Mouse (Mus musculus): ENCODE measurements around the gene Aacs. TPM values are rescaled to one million over a fixed set of nuclear protein-coding genes. Genes with fewer than 3 reads are reported as not detected.
"Not testable (repeated sequence)": the region's sequence is repeated elsewhere in the genome, so short reads cannot be mapped to it uniquely, and the experiment has no call there.

Aacs gene
- 1 to 10 TPM; 3.3 to 4.8 TPM for total RNA-seq (2021)
- long read RNA-seq, experiment 1, partial matches to known transcripts = 2 of 8 reads
- long read RNA-seq, experiment 1, other reads (novel, unspliced or antisense) = 5 of 8 reads
- long read RNA-seq, experiment 2, partial matches to known transcripts = 1 of 3 reads
- long read RNA-seq, experiment 2, other reads (novel, unspliced or antisense) = 0 of 3 reads

DNA sequence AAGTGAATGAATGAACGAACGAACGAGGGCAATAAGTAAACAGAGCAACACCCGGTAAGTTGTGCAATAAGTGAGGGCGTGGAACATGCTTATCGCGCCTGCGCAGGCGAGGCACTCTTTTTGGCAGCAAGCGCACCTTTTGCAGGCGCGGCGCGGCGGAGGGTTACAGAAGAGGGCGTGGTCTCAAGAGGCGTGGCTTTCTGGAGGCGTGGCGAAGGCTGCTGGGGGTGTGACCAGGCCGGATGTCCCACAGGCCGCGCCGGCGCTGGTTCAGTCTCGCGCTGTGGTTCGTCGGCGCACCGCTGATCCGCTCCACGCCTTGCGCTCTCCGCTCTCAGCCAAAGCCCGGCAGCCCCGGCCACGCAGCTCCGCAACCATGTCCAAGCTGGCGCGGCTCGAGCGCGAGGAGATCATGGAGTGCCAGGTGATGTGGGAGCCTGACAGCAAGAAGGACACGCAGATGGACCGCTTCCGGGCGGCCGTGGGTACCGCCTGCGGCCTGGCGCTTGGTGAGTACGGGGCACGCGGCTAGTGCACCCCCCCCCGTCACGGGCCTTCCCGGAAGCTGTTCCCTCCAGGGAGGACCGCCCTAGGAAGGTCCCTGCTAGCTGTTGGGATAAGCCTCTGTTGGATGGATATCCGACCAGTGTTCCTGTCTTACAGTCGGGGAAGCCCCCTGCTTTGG lies at the start of gene Aacs:
TSS of gene Aacs (plus strand) at position 214 of the 685 bp plus-strand sequence.
- DNase-seq = peak; percentile 96

DNA sequence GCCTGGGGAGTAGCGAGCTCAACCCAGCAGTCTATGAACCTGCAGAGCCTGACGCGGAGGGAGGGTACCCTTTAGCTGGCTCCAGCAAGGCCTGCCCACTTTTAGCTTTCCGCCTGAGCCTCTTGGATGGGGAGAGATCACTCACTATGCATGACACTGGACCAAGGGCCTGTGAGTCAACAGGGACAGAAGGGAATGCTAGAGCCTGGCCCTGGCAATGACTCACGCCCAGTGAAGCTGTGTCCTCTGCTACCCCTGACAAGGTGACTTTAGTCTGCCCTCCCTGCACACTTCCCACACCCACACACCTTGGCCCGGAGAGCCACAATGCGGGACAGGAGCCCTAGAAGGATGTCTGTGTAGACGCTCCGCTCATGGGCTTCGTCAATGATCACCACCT lies 49.3 kb upstream of the Aacs start:
- DNase-seq = no peak

DNA sequence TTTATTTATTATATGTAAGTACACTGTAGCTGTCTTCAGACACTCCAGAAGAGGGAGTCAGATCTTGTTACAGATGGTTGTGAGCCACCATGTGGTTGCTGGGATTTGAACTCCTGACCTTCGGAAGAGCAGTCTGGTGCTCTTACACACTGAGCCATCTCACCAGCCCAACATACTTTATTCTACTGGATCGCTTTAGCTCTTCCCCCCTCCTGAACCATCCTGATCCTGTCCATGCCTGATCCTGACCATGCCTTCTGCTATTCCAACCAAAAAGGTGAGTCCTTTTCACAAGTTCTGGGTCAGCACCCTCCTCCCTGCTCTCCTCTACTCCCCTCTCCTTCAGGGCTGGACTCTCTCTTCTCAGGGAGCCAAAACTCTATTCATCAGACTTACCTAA lies 43.3 kb upstream of the Aacs start:
- not testable (repeated sequence) for DNase-seq

GRCm38 (mm10) chr5:125433793-125434337 lies 41.7 kb upstream of the Aacs start, which contains the start of gene Dhx37:
TSS of gene Dhx37 (minus strand) at chr5:125434121.
- DNase-seq = peak; percentile 91

DNA sequence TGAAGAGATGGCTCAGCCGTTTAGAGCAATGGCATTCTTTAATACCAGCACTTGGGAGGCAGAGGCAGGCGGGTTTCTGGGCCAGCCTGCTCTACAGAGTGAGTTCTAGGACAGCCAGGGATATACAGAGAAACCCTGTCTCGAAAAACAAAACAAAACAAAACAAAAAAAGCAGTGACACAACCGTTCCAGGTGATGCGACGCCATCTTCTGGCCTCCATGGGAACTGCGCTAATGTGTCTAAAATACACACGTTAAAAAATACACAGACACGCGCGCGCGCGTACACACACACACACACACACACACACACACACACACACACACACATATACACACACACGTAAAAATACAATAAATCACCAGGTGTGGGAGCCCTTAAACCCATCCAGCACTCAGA lies 41.3 kb upstream of the Aacs start:
- not testable (repeated sequence) for DNase-seq

DNA sequence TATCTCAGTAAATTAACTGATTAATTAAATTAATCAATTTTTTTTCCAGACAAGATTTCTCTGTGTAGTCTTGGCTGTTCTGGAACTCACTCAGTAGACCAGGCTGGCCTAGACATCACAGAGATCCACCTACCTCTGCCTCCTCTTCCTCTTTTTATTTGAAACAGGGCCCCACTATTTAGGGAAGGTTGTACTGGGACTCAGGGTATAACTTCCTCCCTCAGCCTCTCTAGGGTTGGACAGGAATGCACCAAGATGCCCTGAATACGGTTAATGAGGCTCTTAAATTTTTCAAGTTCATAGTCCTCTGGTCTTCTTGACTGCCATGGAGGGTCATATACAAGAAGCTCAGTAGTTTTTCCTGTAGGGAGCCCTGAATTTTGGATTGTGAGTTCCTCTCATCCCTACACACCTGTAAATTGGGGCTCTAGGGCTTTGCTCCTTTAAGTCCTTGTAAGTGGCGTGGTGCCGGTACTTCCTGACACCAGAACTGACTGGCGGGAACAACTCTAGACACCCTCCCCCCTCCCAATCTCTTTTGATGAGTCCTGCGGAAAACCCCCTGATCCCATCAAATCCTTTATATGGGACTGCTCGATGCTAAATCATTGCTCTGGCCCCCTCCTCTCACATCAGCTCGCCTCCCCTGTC lies 34.9 kb upstream of the Aacs start:
- no peak for DNase-seq

DNA sequence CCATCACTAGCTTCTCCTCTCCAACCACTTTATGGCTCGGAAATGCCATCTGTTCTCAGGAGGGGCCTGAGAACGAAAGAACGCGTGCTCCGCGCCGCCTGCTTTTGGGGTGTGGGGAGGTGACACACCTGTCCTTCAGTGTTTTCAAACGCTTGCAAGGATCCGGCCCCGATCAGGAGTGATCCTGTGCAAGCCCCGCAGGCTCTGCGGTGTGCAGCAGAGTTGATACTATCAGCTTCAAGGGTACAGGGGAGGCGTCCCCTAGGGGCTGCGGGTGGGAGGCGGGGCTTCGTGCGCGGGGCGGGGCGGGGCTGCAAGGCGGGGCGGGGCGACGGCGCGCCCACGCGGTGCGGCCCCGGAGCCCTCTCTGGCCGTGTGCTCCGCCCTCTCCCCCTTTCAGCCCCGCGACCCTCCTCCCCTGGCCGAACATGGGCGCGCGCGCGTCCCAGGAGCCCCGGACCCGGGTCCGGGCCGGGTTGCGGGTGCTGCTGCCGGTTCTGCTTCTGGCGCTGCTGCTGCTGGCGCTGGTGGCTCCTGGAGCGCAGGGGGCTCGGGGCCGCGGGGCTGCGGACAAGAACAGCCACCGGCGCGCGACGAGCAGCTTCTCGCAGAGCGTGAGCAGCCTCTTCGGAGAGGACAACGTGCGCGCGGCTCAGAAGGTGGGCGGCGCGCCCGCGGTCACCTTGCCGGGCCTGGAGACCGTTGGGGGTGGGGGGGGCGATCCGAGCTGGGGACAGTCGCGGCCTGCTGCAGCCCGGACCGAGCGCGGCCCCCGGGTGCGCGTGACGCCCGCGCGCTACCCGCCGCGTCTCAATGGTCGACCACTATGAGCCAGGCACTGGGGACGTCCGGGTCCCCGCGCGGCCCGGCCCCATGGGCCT lies 34.1 kb upstream of the Aacs start, which contains the start of gene Bri3bp:
TSS of gene Bri3bp (plus strand) at position 335 of the 881 bp plus-strand sequence.
- peak; percentile 50 for DNase-seq

- DNase-seq = no peak
Observed at GRCm38 (mm10) chr5:125442136-125442995, 33.2 kb upstream of the Aacs start.

DNA sequence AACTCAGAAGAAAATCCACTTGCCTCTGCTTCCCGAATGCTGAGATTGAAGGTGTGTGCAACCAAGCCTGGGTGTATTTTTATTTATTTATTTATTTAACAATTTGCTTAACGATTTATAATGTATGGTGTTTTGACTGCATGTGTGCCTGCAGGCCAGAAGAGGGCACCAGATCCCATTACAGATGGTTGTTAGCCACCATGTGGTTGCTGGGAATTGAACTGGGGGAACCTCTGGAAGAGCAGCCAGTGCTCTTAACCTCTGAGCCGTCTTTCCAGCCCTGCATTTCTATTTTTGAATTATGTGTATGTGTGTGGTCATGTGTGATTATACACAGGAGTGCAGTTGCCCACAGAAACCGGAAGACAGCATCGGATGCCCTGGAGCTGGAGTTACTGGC lies 32.3 kb upstream of the Aacs start:
- DNase-seq = no peak

GRCm38 (mm10) chr5:125443915-125444314 lies 31.7 kb upstream of the Aacs start:
- no peak for DNase-seq

DNA sequence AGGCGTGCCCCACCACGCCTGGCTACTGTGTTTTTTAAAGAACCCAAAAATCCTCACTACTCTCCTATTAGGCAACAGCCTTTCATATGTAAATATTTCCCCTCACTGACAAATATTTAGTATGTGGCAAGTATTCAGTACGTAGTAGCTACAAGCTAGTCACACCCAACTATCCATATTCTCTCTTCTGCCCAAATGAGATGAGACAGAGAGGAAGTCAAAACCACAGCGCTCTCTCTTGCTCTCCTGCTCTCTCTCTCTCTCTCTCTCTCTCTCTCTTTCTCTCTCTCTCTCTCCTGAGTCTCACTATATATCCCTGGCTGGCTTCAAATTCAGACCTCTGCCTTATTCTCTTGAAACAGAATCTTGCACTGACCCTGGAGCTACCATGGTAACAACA lies 31.1 kb upstream of the Aacs start:
- no peak for DNase-seq

DNA sequence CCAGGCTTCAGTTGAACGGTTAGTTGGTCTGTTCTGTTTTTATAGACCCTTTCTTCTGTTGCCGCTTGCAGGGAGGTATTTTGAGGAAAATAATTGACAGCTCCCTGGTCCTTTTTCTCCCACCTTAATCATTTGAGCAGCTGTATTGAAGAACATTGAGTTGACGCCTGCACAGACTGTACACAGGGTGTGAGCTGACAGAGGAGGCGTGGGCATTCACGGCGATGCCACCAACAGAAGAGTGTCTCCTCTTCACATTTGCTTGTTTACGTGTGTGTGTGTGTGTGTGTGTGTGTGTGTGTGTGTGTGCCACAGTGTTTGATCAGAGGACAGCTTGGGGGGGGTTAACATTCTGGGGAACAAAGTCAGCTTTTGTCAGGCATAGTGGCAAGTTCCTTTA lies 29.3 kb upstream of the Aacs start:
- no peak for DNase-seq

DNA sequence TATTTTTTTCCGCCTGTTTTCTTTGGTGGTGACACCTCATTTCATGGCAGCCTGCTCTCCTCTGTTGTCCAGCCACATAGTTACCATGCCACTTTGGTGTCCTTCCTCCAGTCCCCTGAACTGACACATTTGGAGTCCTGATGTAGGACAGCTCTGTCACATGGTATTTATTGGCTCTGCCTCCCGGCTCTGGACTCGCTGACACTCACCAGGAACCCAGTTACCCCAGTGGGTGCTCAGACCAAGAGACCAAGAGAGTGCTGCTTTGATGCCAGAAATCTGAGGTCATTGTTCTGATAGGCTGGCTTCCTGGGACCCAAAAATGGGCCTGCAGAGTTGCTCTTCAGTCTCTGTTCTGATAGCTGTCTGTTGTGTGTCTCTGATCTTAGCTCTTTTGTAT lies 27.6 kb upstream of the Aacs start:
- no peak for DNase-seq

DNA sequence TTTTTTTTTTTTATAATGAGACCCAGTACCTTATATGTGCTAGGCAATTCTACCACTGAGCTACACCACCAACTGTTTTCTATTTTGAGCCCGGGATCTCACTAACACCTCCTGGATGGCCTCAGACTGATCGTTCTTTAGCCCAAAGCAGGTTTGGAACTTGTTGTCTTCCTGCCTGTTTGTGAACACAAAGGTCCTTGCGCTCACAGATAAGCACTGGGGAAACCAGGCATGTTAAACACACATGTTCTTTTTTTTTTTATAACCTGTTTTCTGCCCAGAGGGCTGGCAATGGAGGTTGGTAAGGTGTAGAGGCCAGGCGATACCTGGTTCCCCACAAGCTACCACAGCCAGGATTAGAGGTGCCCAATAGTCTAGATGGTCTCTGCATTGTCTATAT lies 27.0 kb upstream of the Aacs start:
- no peak for DNase-seq

- no peak for DNase-seq
Observed at GRCm38 (mm10) chr5:125449306-125449705, 26.3 kb upstream of the Aacs start.

DNA sequence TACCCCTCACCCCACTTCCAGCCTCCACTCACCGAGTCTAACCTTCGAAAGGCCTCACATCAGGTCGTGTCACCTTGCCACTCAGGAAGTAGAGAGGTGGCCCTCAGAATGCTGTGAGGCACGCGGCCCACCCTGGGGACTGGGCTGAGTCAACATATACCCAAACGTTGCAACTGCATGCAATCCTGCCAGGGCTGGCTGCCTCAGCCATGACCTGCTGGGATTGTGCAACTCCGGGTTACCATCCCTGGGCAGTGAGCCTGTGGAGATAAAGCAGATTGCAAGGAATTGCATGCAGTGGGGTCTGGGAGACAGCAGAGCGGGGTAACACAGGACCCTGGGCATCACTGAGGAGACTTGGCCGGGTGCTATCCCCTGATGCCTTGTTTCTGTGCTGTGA lies 23.0 kb upstream of the Aacs start:
- no peak for DNase-seq

DNA sequence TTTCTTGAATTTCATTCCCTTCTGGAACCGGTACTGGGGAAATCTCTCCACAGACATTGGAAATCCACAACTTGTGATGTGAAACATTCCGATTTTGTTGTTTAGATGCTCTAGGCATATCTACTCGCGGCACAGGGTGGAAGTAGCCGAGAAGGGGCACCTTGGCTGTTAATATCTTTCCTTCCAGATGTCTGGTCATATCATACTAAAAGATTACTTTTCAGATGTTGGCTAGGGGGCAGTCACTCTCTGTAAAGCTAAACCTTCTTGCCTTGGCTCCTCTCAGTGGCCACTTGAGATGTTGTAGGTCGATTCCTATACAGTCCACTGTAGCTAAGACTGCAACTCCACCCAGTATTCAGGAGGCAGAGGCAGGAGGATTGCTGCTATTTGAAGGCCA lies 19.5 kb upstream of the Aacs start:
- no peak for DNase-seq

DNA sequence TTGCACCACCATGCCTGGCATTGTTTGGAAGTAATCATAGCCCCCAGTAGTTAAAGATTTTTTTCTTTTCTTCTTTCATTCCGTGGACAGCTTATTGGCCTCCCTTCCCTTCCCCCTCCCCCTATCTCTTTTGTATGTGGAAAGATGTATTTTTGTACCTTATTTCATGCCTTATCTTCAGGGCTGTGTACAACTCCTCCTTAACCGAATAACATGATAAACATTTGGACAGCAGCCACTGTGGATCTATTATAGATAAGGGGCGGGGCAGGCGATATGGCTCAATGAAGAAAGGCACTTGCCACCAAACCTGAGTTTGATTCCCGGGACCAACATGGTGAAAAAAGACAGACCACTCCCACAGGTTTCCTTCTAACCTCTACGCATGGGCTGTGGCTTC lies 18.1 kb upstream of the Aacs start:
- no peak for DNase-seq

GRCm38 (mm10) chr5:125460574-125460973 lies 15.0 kb upstream of the Aacs start:
- no peak for DNase-seq

DNA sequence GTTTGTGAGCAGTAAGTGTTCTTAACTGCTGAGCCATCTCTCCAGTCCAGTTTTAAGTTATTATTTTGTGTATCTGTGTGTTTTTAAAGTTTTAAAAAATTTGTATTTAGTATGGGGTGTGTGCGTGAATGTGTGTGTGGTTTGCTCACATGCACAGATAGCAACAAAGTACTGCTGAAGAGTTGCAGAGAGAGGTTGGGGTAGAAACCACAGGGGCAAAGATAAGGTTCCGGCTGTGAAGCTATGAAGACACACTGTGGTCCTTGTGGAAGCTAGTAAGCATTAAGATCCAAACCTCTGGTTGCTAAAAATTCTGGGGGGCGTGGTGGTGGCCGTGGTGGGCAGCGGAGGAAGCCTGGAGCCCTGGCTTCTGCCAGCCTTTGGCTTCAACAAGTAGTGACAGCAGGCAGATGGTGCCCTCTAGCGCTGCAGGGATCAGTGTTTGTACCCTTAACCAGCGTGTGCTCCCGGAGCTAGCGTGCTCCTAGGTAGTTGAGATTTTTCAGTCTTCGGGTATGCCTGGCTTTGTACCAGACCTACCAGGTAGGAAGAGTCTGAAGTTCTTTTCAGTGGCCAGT lies 13.7 kb upstream of the Aacs start:
- DNase-seq = peak; percentile 18

- no peak for DNase-seq
Observed at GRCm38 (mm10) chr5:125465192-125465591, 10.4 kb upstream of the Aacs start.
